Mouse (Mus musculus) stomach, postnatal 0 days (tissue): ENCODE measurements around the gene Abhd16a.

Source experiments
- CTCF ChIP-seq: IDR thresholded peaks from 2 replicates; pipeline ENCODE4 v1.5.1; 2016; ENCODE audit warnings: antibody characterized with exemption, low read depth, mild to moderate bottlenecking, moderate library complexity
- EP300 ChIP-seq: optimal IDR thresholded peaks from 2 replicates; pipeline ENCODE3; 2016; ENCODE audit warnings: antibody characterized with exemption

- TF ChIP-seq CTCF, result no peak
- no peak for TF ChIP-seq EP300
These were observed 36.0 kb downstream of the Abhd16a start for GRCm38 (mm10) chr17:35125081-35125480.
